Mouse (Mus musculus) layer of hippocampus, adult 18-20 months (tissue): Measurements from ENCODE around the gene Col4a6. TPM values are rescaled to one million over a fixed set of nuclear protein-coding genes. Genes with fewer than 3 reads are reported as not detected.

Experiments used
- DNase-seq, 2 experiments: peaks; one replicate each; pipeline ENCODE4 v3.0.0; 2022; ENCODE audit warnings: low spot score in 2 of 2
- long read RNA-seq: library from polyadenylated mRNA; stranded (forward); transcript quantifications from one replicate; pipeline ENCODE4 v2.0.0, GENCODE M21; 2021
- total RNA-seq, 2 experiments: library from RNA; stranded (reverse); gene quantifications; 2 replicates each; pipeline ENCODE4 v1.2.3; 2021

The Col4a6 gene
- under 1 TPM; 0.42 to 0.71 TPM for total RNA-seq
- long read RNA-seq, result 0 reads

DNA sequence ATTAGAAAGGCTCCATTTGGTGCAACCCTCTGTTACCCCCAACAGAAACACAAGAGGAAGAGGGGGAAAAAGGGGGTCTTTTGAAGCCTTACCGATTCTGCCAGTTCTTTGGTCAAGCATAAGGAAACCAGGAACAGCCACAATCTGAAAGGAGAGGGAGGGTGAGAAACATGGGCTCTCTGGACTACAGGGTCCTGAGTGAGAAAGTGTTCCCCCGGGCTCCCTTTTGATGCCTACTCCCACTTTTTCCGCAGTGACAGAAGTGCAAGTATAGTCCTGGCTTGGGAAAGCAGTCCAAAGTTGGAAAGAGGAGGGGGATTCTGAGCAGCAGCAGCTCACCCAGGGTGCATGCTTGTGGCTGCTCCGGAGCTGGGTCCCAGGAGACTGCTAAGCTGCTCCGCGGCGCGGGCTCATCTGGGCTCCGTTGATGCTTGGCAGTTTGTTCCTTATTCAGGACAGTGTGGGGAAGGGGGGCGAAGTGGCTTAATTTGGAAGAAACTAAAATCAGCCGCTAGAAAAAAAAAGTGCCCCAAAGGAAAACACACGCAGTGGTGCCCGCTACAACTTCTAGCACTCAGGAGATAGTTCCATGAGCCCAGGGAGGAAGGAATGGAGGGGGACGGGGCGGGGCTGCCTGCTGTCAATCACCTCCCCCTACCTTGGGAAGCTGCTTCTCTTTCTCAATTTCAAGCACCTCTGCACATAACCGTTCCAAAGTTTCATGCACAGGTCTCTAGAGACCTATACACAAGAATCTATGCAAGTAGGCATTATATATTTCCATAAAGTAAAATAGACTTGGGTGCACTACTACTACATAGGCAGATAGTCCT lies at the start of gene Col4a6:
TSS of gene Col4a6 (minus strand) at position 607 of the 833 bp plus-strand sequence.
- DNase-seq, result no peak

DNA sequence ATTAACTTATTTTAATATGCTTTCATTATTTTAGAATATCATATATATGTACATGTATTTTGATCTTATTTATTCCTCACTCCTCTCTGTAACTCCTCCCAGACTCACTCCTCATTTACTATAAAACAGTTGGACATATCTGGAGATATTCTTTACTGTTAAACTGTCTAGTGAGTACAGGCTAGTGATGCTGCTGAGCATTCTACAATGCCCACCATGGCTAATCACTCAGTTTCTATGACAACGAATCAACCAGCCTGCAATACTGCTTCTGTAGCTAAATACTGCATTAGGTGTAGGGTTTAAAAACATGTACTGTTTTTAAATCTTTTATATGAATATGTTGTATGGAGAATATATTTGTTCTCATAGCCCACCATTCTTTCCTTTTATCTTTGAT lies 29.2 kb upstream of the Col4a6 start:
- no peak for DNase-seq

DNA sequence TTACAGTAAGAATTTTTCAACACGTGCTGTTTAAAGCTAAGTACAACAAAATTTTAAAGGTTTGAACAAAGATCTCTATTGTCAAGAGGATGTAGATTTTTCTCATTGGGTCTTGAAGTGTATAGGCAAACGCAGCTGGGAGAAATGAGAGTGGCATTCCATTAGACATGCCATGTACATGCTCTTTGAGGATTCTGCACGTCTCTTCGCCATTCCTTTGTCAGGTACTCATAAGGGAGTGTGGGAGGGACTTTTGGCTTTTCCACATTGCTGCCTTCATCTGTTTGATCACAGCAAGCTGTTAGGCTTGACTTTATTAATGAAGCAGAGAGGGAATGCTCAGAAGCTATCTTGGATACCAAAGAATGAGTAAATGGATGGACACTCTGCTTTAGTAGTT lies 20.7 kb upstream of the Col4a6 start:
- no peak for DNase-seq

DNA sequence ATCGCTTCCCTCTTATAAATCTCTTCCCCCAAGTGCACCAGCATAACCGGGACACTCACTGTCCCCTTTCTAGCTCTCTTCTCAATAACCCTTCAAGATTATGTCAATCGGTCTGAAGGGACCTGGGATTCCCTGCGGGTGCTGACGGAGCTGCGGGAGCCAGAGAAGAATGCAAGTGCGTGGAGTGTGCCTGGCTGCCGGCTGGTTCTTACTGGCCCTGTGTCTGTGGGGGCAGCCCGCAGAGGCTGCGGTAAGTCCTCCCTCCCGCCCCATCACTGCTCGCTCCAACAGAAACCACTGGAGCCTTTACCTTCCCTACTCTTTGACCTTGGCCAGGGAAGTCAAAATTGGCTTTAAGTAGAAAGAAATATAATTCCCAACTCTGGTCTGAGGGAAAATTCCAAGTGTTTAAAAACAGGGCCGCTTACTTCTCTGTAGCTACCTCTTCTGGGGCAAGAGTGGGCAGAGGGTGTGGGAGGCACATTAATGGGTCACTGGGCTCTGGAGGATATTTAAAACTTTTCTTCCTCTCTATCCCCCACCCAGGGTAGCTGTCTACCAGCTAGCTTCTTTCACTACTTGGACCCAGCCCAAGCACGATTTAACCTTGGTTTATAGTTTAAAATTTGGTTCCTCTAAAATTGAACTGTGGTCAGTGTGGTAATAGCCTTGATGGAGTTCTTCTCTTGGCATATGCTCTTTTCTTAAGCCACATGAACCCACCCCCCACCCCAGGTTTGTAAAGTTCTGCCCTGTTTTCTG lies 1.9 kb upstream of the Col4a6 start:
- no peak for DNase-seq

DNA sequence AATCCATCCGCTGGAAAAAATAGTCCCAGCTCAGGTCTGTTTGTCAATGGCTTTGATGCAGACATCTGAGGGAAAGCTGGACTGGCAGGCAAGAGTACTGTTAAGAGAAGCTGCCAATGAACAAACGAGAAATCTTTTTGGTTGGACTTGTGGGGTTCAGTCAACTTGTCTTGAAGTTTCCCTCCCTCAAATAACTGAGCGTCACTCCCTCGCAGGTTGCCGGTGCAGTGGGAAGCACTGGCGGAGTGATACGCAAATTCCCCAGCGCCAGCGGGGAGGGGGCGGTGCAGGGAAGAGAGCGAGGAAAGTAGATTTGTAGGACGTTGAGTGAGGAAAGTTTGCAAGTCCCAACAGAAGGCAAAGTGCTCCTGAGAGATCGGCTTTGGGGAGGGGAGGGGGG lies 1.2 kb upstream of the Col4a6 start, which contains the start of gene Col4a5:
TSS of gene Col4a5 (plus strand) at position 276 of the 400 bp plus-strand sequence.
- DNase-seq, result peak in 1 of 2 experiments; percentile 11

DNA sequence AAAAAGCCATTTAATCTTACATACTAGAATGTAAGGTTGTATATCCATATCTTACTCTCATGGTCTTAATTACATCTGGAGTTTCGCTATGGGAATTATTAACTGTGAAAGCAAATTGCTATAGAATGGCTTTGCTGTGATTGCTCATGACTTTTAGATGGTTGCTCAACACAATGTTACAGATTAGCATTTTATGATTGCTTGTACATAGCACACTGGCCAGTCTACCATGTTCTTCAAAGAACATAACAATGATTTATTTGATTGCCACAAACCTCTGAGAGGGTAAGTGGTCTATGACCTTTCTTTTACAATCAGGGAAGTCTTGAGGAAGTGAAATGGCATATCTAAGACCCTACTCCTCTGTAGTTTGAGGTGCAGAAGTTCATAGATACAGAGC lies 25.9 kb downstream of the Col4a6 start:
- DNase-seq, result no peak

DNA sequence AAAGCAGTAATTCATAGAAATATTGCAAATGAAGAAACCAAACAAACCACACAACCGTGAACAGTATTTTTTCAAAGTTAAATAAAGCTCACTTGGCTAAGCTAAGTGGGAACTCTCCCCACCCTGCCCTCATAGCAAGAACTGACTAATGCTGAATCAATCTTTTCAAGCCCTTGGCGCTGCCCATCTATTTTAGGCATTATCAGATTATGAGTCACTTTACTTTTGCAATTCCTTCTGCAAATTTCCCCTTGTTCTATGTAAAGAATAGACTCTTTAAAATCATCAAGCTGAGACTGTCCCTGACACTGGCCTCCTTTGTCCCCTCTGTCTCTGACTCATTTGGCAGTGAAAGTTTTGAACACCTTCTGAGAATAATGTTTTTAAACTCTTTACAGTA lies 34.5 kb downstream of the Col4a6 start:
- no peak for DNase-seq

DNA sequence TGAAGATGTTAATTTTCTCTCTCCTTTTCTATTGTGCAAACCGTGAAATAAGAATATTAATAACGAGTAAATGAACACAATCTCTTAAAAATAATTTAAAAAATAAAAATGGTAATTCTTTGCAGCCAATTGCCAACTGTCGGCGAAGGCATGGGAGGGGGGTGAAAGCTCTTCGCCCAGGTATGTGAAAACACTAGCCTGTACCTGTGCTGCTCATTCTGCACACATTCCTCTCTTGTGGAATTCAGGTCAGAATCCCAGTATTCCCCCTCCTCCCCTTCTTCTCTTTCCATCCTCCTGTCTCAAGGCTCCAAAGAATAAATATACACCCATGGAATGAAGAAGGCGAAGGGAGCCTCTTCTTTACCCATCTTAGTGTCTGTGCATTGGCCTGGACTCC lies 37.1 kb downstream of the Col4a6 start:
- DNase-seq, result no peak

DNA sequence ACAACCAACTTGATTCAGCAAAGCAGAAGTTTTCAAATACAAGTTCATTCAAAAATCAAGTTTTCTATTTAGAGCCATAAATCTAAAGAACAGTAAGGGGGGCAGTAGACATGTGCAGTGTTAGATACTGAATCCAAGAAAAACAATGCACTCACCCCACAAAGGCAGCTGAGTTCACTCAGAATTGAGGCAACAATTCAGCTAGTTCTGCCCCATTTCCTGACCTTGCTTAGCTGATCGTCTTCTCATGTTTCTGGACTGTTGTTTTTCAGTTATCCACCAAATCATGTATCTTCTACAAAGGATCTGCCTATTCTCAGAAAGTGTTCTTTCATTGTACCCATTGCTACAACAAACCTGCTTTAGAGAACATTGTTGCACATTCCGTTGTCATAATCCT lies 58.6 kb downstream of the Col4a6 start:
- no peak for DNase-seq

DNA sequence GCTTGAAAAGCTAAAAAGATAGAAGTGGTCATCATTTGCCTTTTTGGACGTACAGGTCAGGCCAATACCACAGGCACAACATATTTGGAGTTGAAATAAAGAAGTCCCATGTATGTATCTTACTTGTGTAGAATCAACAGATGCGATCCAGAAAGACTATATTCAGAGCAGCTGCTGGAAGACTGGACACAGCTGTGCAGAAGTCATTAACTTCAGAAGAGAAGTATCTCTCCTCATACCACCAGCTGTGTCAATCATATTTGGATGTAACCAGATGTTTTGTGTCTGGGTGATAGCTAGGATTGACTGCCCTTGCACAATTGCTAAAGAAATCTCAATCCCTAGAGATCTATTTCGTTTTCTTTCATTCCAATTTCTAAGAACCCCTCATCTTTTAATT lies 77.6 kb downstream of the Col4a6 start:
- no peak for DNase-seq

DNA sequence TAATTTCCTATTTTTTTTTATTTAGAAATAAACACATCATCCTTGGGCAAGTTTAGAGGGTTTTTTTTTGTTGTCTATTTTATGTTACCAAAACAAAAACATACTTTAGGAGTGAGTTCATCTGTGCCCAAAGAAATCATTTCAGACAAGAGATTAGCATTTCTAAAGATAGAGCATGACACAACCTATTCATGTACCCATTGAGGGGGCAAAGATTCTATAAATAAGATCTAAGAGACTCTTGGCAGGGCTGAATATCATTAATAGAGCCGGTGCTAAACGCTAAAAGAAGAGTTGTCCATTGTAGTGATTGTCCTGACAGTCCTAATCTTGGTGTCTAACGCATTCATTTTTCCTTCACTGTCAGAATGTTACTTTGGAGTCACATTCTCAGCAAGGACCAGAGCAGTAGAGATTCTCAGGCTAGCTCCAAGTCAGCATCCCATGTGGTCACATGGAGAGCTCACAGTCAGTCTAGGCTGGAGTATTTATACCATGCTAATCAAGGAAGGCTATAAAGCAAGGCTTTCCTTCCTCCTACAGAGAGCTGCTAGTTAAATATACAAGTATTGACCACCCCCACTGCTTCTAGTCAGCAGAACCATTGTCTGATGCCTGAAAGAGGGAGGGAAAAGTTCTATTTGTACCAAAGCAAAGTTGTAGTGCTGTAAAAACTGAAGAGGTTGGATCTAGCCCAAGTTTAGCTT lies 88.3 kb downstream of the Col4a6 start:
- no peak for DNase-seq

DNA sequence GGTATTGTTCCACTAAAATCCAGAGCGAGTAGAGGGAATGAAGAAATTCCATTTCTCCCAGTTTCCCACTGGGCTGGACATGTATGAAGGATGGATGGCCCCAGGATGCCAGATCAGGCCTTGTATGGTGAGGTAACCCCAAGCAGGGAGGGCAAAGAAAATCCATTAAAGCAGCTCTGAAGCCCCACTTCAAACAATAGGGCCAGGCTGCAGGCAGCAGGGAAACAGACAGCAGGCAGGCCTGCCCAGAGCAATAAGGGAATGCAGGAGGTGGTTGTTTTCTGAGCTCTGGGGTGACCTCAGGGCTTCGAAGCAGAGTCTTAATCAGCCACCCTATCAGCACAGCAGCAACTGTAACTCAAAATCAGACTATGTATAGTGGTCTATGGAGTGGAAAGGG lies 89.2 kb downstream of the Col4a6 start:
- DNase-seq, result no peak

DNA sequence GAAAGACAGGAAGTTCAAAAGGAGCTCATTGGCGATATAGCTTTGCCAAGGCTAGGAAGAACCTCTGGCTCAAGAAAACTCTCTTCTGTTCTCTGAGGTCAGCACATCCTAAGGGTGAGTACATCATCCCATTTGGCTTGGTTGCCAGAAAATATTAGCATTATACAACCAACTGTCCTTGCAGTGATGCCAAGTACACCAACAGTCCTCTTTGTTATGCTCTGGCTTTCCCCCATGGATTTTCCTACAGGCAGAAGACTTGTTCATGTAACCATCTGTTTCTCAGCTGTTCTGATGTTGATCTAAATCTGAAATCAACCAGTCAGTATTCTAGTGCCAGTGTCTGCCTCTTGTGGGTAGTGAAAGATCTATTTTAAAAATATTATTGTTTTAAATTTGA lies 103.6 kb downstream of the Col4a6 start:
- peak; percentile 8 to 58 for DNase-seq

DNA sequence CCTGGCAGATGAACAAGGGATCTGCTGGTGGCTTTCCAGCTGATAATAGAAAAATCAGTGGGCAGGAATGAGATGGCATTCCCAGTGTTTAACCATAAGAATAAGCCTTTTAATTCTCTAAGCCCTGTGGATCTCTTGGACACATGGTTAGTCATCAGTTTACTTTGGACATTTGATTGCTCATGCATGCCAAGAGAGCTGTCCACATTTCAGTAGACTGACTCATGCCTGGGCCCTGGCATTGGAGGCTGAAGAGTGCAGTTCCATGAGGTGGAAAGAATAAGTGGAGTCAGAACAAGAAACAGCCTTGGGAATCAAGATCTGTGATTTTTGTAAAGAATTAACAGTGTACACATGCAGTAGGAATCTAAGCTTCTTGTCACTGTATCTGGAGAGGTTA lies 110.5 kb downstream of the Col4a6 start:
- no peak for DNase-seq

DNA sequence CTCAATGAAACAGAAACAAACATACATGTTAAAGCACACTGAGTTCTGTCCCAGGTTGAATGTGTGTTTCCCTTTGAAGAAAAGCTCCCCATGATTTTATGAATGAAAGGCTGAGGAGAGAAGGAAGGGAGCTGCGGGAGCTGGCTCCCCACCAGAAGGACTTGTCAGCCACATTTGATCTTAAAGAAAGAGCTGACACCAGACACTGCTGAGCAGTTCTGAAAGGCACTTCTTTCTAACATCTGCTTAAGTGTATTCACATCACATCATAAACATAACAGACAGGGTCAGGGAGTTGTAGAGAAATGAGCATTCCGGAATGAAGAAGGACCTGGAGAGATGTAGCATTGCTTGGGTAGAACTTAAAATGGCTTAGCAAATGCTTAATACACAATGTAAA lies 132.5 kb downstream of the Col4a6 start:
- DNase-seq, result no peak

DNA sequence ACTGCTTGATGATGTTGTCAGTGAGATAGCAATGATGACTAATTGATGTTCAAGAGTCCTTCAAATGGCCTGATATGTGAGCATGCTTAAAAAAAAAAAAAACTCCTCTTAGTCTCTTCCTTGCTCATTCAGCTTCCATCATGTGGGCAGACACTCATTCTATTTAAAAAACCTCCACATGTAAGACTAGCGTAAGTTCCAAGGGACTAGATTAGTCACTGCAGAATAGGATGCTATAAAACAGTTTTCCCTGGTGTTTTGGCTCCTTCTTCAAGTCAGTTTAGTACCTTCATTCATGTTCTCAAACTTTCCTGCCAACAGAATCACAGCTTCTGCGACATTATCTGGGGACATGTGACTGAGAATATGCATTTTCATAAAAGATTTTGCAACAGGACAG lies 145.8 kb downstream of the Col4a6 start:
- no peak for DNase-seq

DNA sequence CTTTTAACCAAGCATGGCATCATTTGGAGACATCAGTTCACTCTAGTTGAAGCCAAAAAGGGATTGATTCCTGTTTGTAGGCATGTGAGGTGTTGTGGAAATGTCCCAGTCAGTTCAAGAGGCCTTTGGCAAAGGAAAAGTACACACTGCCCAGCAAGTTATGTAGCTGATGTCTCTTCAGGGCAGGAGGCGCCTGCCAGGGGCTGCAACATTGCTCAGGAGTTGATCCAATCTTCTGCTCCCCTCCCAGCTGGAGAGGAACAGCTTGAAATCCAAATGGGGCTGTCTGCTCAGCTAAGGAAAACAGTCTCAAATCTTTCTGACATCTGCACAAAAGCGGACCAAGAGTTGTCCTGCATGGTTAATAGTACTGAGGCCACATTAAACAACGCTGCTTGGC lies 149.7 kb downstream of the Col4a6 start:
- DNase-seq, result no peak

DNA sequence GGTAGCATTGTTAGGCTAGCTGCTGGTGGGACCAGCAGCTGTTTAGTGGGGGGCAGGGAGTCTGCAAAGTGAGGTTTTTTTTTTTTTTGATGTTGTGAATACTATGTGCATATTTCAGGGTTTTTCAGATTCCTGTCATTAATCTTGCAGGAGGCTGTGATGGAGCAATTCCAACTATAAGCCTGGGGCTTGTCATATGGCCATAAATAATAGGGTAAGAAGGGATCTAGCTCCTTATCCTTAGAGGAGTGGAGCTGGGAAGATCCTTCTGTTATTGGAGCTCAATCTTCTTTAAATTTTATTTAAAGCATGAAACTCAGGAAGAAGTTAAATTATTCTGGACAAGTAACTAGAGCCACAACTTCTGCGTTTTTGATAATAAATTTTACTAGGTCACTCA lies 157.7 kb downstream of the Col4a6 start:
- no peak for DNase-seq

DNA sequence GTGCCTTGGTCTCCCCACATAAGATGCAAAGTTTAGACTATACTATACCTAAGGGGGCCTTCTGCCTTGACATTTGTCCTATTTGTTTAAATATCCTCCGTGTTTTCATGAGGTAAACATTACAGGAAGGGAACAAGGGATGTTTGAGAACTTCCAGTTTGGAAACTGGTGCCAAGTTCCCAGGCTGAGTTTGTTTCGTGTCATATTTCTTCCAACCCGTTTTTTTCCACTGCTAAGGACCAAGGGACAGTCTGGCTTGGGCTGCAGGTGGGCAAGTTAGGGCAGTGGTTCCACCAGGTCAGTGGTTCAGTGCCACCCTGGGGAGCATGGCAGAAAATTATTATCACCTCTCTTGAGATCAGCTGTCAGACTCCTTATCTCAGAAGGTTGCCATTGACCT lies 158.1 kb downstream of the Col4a6 start:
- no peak for DNase-seq

DNA sequence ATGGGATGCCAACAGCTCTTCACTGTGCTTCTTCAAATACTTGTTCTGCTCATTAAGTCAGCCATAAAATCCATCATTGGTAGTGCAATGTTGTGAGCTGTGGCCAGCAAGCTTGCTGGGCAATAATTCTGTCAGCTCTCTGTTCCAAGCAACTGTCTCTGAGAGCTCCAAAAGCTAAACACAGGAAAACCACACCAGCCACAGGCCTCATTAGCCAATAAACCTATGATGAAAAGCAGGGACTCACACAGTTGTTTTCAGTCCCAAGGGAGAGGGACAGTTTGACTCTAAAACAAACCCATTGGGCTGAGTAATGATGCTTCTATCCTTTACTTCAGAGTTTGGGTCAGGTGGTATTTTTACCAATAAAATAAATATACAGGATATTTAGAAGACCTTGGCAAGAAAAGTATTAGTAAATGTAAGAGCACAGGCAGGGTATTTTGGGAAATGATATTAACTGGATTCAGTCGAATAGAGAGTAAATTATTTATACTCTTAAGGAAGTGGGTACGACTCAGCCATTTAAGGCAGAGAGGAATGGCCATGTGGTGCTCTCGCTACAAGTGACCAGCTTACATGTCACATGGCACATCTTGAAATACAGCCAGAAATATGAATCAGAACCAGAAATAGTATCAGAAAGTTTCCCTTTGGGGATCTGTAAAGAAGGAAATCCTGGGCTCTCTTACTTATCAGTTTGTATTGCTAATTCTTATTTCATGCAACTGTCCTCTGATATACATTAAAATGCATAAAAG lies 181.0 kb downstream of the Col4a6 start:
- DNase-seq, result no peak

DNA sequence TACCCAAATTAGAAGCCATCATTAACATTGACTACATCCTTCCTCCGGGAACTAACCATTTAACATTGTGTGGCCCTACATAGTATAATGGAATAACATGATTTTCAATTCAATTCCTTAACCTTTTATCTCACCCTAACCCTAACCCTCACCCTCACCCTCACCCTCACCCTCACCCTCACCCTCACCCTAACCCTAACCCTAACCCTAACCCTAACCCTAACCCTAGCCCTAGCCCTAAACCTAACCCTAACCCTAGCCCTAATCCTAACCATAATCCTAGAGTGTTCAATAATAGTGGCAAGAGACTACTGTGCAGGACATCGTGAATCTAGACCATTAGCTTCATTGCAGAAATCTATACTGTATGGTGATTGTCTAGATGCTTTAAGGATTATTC lies 197.5 kb downstream of the Col4a6 start:
- DNase-seq, result no peak
